Mouse (Mus musculus) brain, embryonic 14.5 days (tissue): ENCODE results near the gene Gsta3.

ENCODE experiments used
- CTCF ChIP-seq: fragments of 200-500 bp; IDR thresholded peaks from 2 replicates; pipeline ENCODE4 v1.5.1; 2012; ENCODE audit warnings: inconsistent platforms, mild to moderate bottlenecking, moderate library complexity, borderline replicate concordance; ENCODE audit not compliant: insufficient read depth, insufficient read length; ENCODE audit errors: extremely low read depth
- POLR2A ChIP-seq: fragments of 200-500 bp; IDR thresholded peaks from 2 replicates; pipeline ENCODE4 v1.6.1; 2012; ENCODE audit warnings: mild to moderate bottlenecking, inconsistent platforms, borderline replicate concordance; ENCODE audit not compliant: poor library complexity, insufficient read depth, insufficient read length, severe bottlenecking; ENCODE audit errors: extremely low read depth

DNA sequence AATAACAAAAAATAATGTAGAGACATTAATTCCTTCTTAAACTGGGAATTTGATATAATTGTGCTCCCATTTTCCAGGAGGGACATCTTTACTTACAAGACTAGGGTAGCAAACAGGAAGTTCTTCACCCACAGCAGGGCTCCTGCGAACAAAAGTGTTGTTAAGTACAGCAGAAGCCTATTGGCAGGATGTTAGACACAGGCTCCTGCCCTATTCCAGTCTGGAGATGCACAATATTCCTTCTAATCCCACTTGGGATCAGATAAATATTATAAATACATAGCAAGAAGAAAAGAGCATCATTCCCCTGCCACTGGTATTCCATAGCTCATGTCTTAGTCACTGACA is 12.9 kb downstream of the Gsta3 start:
- TF ChIP-seq CTCF: no peak
- no peak for TF ChIP-seq POLR2A
